Mouse (Mus musculus): ENCODE measurements around the gene Arfip1.

The Arfip1 gene

DNA sequence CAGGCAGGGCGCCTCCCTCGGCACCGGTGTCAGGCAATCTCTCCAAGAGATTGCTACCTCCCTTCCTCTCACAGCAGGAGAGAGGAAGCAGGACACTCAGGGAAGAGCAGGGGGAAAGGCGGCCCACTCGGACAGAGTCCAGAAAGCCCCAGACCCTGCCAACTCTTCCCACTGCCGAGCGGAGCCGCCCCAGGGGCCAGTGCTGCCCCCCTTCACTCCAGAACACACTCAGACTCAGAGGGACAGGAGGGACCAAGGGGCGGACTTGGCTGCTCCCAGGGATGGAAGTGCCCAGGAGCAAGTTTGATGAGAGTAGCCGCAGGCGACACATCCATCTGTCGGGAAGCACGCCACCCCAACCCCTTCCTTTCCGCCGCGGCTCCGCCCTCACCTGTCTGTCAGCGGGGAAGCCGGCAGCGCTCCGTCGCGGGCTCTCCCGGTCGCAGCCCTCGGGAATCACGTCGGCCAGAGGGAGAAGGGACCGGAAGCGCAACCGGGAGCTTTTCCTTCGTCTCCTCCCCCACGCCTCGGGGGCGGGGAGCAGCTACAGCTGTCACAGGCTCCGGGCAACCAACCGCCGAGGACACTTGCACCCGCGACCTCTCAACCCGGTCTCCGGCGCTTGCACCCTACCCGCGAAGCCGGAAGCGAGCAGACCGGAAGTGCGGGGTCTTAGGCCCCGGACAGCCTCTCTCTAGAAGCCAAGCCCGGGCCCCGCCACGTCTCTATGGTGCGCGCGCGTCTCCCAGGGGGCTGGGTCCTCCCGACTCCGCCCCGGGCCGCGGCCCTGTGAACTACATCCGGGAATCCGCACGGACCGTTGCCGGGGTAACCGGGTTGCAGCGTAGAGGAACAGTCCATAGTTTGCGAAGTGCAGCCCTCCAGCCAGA, at the start of gene Arfip1:
Gene Arfip1, minus strand, starts transcription at position 603 of the 890 bp plus-strand sequence.
- no peak for DNase-seq (ENCODE audit: extremely low read depth, low read depth, low spot score)

DNA sequence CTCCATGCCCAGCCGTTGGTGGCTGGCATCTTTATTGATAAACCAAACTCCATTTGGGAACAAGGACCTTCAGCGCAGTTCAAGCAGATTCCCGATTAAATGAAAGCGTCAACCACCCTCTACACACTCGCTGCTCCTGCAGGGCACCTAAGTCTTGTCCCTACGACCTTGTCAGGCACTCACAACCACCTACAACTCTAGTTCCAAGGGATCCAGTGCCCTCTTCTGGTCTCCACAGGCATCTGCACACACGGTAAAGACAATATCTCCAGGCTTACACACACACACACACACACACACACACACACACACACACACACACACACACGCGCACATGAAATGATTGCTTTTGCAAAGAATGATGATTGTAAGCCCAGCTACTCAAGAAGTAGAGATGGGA, 49.2 kb upstream of the Arfip1 start:
- DNase-seq (ENCODE audit: extremely low read depth, low read depth, low spot score): no peak

DNA sequence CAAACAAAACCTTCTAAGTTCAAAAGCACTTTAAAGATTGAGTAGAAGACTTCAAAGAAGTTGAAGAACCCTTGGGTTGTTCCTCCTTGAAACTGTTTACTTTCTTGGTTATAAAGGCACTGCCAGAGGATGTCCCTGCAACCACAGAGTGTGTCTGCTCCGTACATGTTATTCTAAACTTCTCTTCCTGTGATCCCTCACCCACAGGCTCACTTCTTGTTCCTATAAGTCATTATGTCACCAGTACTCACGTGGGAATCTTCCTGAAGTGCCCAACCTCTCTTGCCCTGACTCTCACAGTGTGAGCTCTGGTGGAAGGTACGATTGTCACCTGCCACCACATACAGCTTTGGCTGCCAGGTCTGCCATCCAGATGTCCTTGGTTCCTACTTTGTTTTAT, 39.6 kb upstream of the Arfip1 start:
- no peak for DNase-seq (ENCODE audit: extremely low read depth, low read depth, low spot score)

DNA sequence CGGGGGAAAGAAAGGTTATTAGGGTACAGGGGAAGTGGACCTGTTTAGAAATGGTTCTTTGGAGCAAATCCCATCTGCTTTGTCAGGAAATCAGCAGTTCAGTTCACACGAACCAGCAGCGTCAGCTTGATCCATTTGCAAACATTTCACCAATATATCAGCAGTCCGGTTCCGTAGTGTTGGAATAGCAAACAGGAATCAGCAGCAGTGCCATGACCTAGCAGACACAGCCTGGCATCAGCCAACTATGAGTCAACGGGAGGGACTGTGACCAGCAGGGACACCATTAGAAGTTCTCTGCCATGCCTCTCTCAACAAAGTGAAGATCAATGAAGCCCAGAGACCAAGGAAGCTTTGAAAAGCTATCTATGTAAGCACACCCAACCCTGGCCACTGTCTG, 37.3 kb upstream of the Arfip1 start:
- DNase-seq (ENCODE audit: extremely low read depth, low read depth, low spot score): no peak

DNA sequence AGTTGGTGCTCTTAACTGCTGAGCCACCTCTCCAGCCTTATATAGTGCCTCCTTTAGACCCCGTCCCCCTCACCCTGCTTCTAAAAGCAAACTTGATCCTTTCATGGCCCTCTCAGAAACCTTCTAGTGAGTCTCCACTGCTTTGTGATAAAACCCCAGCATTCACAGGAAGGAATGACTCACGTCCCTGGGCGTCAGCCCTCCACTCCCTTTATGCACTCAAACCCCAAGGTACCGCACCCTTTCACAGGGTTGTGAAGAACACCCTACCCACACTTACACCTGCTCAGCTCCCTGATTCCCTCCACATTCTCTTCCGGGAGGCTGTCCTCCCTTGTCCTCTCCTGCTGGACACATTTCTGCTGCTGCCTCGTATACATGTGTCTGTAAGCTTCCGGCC, 36.6 kb upstream of the Arfip1 start:
- DNase-seq (ENCODE audit: extremely low read depth, low read depth, low spot score): no peak

DNA sequence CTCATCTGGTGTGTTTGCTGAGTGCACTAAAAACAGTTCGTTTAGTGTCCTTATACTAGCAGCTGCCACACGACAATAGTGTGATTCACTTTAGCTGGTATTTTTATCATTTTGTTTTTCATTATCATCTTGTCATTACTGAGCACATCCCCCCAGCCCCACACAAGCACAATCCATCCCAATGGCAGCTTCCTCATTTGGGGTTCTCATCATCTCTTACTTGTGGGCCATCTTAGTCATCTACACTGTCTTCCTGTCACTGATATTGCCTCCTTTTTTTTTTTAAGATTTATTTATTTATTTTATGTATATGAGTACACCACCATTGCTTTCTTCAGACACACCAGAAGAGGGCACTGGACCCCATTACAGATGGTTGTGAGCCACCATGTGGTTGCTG, 36.2 kb upstream of the Arfip1 start:
- DNase-seq (ENCODE audit: extremely low read depth, low read depth, low spot score): no peak

DNA sequence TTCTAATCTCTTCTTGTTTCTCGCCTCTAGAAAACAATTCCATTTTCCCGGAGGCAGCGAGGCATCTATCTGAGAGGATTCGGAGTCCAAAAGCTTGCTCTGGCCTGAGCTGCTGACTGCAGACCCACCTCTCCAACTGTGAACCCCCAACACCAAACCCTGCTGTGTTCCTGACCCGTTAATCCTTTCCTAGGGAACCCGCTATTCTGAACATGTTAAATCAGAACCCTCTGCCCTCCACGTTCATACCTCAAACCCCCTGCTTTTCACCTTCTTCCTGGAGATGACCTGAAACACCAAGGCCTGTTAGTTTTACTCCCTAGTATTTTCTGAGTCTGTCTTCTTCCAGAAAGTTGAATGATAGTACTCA, 33.4 kb upstream of the Arfip1 start:
- DNase-seq (ENCODE audit: extremely low read depth, low read depth, low spot score): no peak

DNA sequence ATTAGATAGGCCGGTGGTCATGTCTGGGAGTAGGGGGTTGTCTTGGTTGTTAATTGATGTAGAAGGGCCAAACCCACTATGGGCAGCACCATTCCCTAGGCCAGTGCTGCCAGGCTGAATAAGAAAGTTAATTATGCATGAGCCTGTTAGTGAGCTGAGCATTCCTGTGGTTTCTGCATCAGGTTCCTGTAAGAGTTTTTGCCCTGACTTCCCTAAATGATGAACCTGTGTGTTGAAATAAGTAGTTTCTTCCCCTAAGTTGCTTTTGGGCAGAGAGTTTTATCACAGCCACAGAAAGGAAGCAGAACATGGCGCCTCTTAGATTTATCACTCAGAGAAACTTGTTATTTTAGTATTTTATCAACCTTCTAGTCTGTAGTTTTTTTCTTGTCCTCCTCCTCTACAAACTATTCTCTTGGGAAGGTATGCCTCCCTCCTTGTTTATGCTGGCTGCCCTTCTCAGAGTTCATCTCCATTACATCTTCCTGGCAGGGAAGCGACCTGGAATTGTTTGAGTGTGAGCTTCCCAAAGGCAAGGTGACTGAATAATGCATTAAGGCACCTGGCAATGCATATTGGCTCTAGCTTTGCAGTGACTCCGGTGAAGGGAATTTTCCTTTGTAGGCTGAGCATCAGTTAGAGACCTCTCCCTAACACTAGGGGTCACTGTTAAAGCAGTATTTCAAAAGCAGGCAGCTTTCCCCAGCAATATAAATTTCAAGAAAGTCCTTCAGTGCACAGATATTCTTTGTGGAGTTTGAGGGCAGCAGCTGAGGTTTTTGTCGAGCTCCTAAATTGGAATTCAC, 32.8 kb upstream of the Arfip1 start:
- no peak for DNase-seq (ENCODE audit: extremely low read depth, low read depth, low spot score)

DNA sequence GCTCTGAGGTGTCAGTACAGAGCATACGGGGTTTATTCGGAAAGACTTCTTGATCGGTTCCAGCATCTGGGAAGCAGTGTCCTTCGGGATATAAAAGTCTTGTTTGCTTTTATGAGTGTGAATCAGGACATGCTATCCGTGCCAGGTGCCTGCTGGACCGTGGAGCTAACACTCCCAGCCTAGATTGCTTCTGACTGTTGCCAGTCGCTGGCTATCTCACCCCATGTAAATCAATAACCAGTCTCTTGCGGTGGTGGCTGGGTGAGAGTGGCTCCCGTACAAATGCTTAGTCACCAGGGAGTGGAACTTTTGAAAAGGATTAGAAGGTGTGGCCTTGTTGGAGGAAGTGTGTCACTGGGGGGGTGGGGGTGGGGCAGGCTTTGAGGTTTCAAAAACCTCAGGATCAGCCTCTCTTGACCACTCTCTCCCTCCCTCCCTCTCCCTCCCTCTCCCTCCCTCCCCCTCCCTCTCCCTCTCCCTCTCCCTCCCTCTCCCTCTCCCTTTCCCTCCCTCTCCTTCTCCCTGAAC, 27.8 kb upstream of the Arfip1 start:
- DNase-seq (ENCODE audit: extremely low read depth, low read depth, low spot score): no peak

DNA sequence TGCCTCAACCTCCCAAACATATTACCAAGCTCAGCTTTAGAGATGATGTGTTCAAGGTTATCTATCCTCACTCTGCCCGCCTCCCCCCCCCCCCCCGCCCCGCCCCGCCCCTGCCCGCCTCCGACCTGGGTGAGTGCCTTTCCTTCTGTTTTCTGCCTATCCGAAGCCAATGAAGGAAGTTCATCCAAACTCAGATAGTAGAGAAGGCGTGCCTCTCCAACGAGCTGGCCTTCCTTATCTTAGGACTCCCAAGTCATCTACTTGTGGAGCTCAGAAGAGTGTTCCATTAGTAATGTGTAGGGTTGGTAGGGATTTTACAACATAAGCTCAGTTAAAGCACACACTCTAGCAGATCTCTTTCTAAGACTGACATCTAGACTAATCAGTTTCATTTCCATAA, 20.8 kb upstream of the Arfip1 start:
- no peak for DNase-seq (ENCODE audit: extremely low read depth, low read depth, low spot score)

DNA sequence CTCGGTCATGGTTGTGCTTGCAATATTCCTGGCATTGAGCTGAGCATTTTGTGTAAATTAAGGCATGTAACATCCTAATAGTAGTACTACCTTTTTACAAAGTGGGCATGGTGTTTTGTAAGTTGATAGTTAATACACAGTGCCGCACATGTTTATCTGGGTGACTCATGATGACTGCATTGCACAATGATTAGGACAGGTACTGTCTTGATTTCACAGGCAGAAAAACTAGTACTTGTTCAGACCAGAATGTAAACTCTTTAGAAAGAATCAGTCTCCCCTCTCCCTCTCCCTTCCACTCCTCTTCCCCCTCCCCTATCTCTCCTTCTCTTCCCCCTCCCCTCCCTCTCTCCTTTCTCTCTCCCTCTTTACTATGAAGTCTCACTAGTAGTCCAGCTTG, 20.3 kb upstream of the Arfip1 start:
- DNase-seq (ENCODE audit: extremely low read depth, low read depth, low spot score): peak; percentile 88

DNA sequence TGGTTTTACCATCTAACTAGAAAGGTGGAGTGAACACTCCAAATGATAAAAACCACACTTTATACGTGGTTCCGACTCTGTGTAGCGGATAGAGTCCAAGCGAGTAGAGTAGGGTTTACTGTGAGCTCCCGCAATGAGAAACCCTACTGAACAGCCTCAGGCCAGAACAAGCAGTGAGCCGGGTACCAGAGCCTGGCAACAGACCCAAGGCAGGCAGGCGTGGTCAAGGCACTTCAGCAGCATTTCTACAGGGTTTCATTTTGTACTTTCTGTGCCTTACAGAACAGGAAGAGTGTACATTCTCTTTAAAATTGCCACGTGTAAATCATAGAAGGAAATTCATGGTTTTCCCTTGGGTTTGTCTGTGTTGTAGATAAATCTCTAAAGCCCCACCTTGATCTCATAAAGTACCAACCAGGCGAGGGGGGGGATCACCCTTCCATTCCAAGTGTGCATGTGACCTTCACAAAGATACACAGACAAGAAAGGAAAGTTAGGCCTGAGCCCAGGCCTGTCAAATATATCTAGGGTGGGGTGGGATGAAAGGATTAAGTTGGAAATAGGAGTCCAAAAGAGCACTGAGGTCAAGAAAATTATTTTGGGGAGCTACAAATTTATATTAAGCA, 19.6 kb upstream of the Arfip1 start:
- DNase-seq (ENCODE audit: extremely low read depth, low read depth, low spot score): no peak

DNA sequence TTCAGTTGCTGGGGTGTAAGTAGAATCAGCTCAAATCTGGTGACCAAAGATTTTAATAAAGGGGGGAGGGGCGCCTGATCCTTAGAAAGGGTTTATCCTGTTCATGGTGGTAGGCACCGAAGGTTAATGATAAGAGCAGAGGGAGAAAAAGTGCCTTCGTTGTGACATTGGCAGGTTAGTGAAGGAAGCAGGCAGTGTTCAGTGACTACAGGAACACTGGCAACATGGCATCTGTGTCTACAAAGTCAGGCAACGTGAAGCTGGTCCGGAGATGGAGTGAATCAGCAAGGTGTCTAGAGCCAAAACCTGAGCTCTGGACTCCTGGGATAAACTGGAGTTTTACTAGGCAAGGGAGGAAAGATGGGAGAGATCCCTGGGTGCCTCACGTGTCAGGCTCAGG, 16.3 kb upstream of the Arfip1 start:
- DNase-seq (ENCODE audit: extremely low read depth, low read depth, low spot score): no peak

DNA sequence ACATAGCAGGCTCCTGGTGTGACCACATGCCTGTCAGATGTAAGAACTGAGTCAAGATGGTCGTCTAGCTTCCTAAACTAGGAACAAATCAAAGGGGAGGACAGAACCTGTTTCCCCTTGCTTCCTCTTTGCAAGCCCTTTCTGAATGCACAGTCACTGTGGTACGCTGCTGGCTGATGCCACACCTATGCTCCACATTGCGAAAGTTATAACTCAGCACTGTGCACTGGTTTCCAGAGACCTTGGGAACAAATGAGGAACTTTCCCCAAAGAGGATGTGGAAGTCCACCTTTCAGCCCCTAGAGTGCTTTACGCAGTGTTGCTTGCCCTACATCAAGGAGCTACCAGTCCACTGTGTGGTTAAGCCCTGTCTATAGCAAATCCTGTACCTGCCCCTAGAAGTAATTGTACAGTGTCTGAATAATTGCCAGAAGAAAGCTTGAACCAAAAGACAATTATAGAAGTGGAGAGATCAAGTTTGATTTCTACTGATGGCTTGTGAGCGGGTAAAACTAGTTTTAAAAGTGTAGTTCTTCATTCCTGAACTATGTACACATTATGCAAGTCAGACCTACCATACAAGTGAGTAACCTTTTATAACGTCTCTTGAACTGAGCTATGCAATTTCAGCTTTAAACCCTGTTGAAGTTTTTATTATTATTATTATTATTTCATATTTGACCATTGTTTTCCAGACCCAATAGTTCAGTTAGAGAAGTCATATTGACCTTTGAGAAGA, 15.7 kb upstream of the Arfip1 start:
- DNase-seq (ENCODE audit: extremely low read depth, low read depth, low spot score): no peak

DNA sequence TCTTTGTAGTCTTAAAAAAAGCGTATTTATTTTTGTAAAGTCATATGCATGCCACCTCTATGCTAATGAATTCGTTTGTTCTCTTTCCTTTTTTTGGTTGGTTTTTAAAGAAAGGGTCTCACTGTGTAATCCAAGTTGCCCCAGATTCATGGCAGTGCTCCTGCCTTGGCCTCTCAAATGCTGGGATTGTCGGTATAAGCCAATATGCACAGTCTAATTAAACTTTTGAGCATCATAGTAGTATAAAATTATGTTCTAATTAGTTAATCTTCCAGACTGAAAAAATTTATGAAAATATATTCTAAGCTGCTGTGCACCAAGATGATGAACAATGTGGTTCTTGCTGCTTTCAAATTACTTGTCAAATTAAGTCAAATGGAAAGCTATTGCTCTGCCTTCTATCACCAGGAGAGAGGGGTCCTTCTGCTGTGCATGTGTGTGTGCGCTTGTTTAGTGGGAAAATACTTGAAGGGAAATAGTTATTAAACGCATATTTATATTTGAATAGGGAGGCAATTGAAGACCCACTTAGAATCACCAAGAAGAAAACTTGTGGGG, 13.3 kb upstream of the Arfip1 start:
- DNase-seq (ENCODE audit: extremely low read depth, low read depth, low spot score): no peak

DNA sequence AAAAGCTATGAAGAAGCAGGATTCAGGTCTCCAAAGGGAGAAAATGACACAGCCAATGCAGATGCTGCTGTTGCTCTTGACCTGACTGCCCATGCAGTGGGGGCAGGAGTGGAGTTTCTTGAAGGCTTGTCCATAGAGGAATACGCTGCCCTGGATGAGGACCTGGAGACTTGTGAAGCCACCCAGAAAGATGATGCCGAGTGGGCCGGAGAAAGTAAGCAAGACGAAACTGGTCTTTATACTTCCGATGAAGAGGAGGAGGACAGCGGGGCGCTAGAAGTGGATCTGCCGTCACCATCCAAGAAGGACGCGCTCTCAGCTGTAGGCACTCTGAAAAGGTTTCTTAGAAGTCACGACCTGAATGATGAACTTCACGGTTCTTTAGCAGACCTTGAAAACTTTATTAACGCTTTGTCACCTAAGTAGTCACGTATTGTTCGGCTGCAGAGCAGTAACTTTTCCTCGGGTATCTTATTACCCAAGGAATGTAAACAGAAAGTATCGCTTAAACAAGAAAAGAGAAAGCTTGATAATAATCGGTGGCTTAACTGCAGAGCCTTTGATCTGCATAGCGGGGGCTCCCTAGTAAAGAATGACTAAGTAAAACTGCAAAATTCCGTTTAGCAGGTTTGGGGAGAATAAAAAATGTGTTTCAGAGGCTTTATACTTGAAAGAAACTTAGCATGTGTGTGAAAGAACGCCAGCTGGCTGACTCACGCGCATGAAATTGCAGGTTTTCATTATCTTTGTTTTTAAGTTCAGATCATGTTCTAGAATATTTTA, 12.7 kb upstream of the Arfip1 start:
- no peak for DNase-seq (ENCODE audit: extremely low read depth, low read depth, low spot score)

DNA sequence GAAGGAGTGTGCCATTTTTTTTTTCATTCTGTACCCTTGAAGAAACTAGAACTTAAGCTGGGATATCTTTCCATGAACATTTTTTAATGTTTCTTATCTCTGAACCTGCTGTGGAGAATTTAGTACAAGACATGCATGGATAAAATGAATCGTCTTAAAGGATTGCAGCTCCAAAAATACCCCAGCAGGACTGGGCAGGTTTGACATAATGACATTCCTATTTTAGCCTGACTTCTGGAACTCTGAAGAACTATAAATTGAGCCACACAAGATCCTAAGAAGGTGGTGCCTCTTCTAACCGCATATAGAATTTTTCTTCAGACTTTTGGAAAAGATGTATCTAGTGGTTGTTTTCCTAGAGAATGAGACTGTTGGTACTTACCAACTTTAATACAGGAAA, 10.8 kb upstream of the Arfip1 start, which contains the start of gene Tigd4:
Gene Tigd4, plus strand, starts transcription at position 301 of the 400 bp plus-strand sequence.
- no peak for DNase-seq (ENCODE audit: extremely low read depth, low read depth, low spot score)

DNA sequence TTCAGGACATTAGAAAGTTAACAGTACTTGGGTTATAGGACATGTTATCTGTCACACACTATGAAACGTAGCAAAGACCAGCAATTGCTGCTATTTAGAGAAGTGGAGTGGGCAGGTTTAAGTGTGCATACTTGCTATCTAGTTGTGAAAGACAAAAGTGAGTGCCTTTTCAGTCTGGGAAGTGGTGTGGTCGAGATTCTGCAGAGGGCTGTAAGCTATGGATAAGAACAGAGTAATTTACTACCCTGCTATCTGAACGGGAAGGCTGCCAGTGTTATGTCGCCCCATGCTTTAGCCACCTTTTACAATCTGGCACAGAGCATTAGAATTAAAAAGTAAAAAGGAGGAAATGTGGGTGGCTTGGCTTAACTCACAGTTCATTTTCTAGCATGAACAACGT, 4.3 kb upstream of the Arfip1 start:
- DNase-seq (ENCODE audit: extremely low read depth, low read depth, low spot score): no peak

DNA sequence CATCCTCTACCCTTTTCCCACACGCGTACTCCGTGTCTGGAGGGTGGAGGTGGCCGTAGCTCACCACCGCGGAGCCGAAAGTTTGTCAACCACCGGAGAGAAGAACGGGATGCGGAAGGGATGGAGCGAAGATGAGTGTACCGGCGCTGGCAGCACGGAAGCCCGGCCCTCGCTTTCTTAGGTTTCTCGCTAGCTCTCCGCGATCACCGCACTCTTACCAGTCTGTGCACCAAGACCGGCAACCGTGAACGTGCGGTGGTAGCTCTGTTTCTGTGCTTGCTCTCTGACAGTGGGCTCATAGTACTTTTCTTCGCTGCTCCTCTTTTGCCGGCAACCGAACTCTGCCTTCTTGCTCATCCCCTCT, 470 bp upstream of the Arfip1 start:
- DNase-seq (ENCODE audit: extremely low read depth, low read depth, low spot score): no peak

DNA sequence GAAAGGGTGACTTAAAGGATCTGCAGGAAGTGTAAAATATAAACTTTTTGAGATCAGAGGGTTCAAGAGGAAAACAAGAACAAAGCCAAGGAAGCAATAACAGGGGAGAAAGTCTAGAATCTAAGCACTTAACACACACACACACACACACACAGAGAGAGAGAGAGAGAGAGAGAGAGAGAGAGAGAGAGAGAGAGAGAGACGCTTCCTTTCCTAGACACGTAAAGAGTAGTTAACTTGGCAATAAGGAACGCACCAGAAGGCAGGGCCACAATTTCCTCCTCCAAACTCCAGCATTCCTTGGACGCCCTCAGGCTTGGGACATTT, 766 bp downstream of the Arfip1 start:
- DNase-seq (ENCODE audit: extremely low read depth, low read depth, low spot score): no peak
